Mouse (Mus musculus) thymus, adult 2 months (tissue): ENCODE data around the gene Tep1.

ENCODE experiments used
- CTCF ChIP-seq: fragments of 200-500 bp; IDR thresholded peaks from 2 replicates; pipeline ENCODE4 v1.5.1; 2012; ENCODE audit warnings: mild to moderate bottlenecking, control low read depth, low read length, moderate library complexity, borderline replicate concordance; ENCODE audit not compliant: control insufficient read depth, poor library complexity, insufficient read depth; ENCODE audit errors: extremely low read depth
- POLR2A ChIP-seq: fragments of 200-500 bp; IDR thresholded peaks from 2 replicates; pipeline ENCODE4 v1.6.1; 2012; ENCODE audit warnings: mild to moderate bottlenecking, low read length, control low read depth, moderate library complexity; ENCODE audit not compliant: control insufficient read depth, poor library complexity, insufficient read depth; ENCODE audit errors: extremely low read depth

DNA sequence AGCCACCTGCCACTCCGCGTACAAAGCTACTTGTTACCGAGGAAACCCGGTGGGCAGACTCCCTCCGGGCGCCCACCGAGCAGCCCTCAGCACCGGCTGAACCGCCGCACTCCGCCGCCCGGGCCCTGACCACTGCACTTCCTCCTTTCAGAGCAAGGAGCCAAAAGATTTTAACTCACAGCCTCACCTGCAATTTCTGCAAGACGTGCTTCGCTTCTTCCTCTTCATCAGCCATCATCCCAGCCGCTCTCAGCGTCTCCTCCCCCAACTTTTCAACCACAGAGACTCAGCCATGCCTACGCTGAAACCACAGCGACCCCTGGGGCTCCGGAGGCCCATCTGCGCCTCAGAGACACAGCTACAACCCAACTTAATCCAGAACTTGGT is 85.1 kb downstream of the Tep1 start, which contains the start of gene Ttc5:
- TF ChIP-seq POLR2A (no peak), CTCF (peak; percentile 86)
